Mouse (Mus musculus) stomach, postnatal 0 days (tissue): ENCODE data around the gene Akirin2.

ENCODE experiments used
- CTCF ChIP-seq: IDR thresholded peaks from 2 replicates; pipeline ENCODE4 v1.5.1; 2016; ENCODE audit warnings: antibody characterized with exemption, low read depth, mild to moderate bottlenecking, moderate library complexity
- EP300 ChIP-seq: optimal IDR thresholded peaks from 2 replicates; pipeline ENCODE3; 2016; ENCODE audit warnings: antibody characterized with exemption

DNA sequence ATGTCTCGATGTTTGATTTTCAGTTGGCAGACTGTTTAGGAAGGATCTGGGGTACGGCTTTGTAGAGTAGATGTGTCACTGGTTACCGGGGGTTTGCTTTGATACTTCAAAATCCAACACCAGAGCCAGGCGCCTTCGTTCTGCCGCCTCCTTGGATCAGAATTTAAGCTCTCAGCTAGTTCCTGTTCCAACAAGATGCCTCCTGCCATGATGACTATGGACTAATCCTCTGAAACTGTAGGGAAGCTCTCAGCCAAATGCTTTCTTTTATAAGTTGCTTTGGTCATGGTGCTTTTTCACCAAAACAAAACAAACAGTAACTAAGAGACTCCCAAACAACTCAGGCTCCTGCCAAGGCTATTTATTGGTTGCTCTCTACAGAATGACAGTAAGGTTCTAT, 52.4 kb downstream of the Akirin2 start:
- TF ChIP-seq CTCF (no peak), EP300 (no peak)
